Mouse (Mus musculus): ENCODE results near the gene C130026I21Rik. TPM values are rescaled to one million over a fixed set of nuclear protein-coding genes. Genes with fewer than 3 reads are reported as not detected.

C130026I21Rik gene
- polyA plus RNA-seq, 1 experiment from 2014 or later, result not detected

GRCm38 (mm10) chr1:84952456-84953181 lies 317.7 kb downstream of the C130026I21Rik start:
- Histone ChIP-seq H3K9me3 (ENCODE audit: low read length) (0 out of 2 replicates have a peak, but pooled peaks cover 5% of the 10 kb centered on the region), H3K4me1 (ENCODE audit: insufficient read depth, low read length) (no peaks in the 10 kb centered on the region), H3K27me3 (ENCODE audit: insufficient read depth, low read length) (no peaks in the 10 kb centered on the region), H3K4me2 (replicated peaks; ENCODE audit: low read depth, low read length) (no peak overlapping the region), H3K9ac (replicated peaks; ENCODE audit: low read length) (no peak overlapping the region), H3K27ac (ENCODE audit: low read length) (no peak overlapping the region), H3K4me3 (ENCODE audit: low read length) (no peak overlapping the region), H3K36me3 (ENCODE audit: insufficient read depth, low read length) (no peaks in the 10 kb centered on the region)
- 70% methylated on average over 10 of the region's 10 CpGs for WGBS
- ATAC-seq (ENCODE audit: low FRiP score, low TSS enrichment), result no peak

- no peaks in the 10 kb centered on the region for H3K36me3 ChIP-seq (ENCODE audit: insufficient read depth, low read length)
- H3K27me3 ChIP-seq (ENCODE audit: insufficient read depth, low read length), result no peaks in the 10 kb centered on the region
- no peak overlapping the region for H3K4me2 ChIP-seq (replicated peaks; ENCODE audit: low read depth, low read length)
- H3K9me3 ChIP-seq (ENCODE audit: low read length), result 0 out of 2 replicates have a peak, but pooled peaks cover under 1% of the 10 kb centered on the region
- H3K4me3 ChIP-seq (ENCODE audit: low read length), result no peak overlapping the region
- no peak for ATAC-seq (ENCODE audit: low FRiP score, low TSS enrichment)
- 82% methylated on average over 3 of the region's 3 CpGs for WGBS
- no peaks in the 10 kb centered on the region for H3K4me1 ChIP-seq (ENCODE audit: insufficient read depth, low read length)
- H3K27ac ChIP-seq (ENCODE audit: low read length), result no peak overlapping the region
- no peak overlapping the region for H3K9ac ChIP-seq (replicated peaks; ENCODE audit: low read length)
Measured at GRCm38 (mm10) chr1:84951566-84951965, 318.8 kb downstream of the C130026I21Rik start.

GRCm38 (mm10) chr1:84947390-84947789 lies 323.0 kb downstream of the C130026I21Rik start:
- WGBS, result 79% methylated on average over 2 of the region's 2 CpGs
- peak; percentile 73; the same call in 1 of the 2 replicates for ATAC-seq (ENCODE audit: low FRiP score, low TSS enrichment)
- Histone ChIP-seq H3K36me3 (ENCODE audit: insufficient read depth, low read length) (no peaks in the 10 kb centered on the region), H3K4me2 (replicated peaks; ENCODE audit: low read depth, low read length) (no peak overlapping the region), H3K4me3 (ENCODE audit: low read length) (no peak overlapping the region), H3K9ac (replicated peaks; ENCODE audit: low read length) (no peak overlapping the region), H3K4me1 (ENCODE audit: insufficient read depth, low read length) (no peaks in the 10 kb centered on the region), H3K27ac (ENCODE audit: low read length) (no peak overlapping the region), H3K9me3 (ENCODE audit: low read length) (0 out of 2 replicates have a peak, but pooled peaks cover 3% of the 10 kb centered on the region), H3K27me3 (ENCODE audit: insufficient read depth, low read length) (no peaks in the 10 kb centered on the region)

GRCm38 (mm10) chr1:84945950-84946349 lies 324.4 kb downstream of the C130026I21Rik start:
- ATAC-seq (ENCODE audit: low FRiP score, low TSS enrichment), result no peak
- WGBS, result 64% methylated on average over 3 of the region's 3 CpGs
- no peaks in the 10 kb centered on the region for H3K36me3 ChIP-seq (ENCODE audit: insufficient read depth, low read length)
- H3K9ac ChIP-seq (replicated peaks; ENCODE audit: low read length), result no peak overlapping the region
- H3K4me2 ChIP-seq (replicated peaks; ENCODE audit: low read depth, low read length), result no peak overlapping the region
- H3K4me3 ChIP-seq (ENCODE audit: low read length), result no peak overlapping the region
- H3K27me3 ChIP-seq (ENCODE audit: insufficient read depth, low read length), result no peaks in the 10 kb centered on the region
- H3K9me3 ChIP-seq (ENCODE audit: low read length), result 0 out of 2 replicates have a peak, but pooled peaks cover 3% of the 10 kb centered on the region
- no peak overlapping the region for H3K27ac ChIP-seq (ENCODE audit: low read length)
- H3K4me1 ChIP-seq (ENCODE audit: insufficient read depth, low read length), result no peaks in the 10 kb centered on the region

GRCm38 (mm10) chr1:84943549-84943948 lies 326.8 kb downstream of the C130026I21Rik start:
- no peak overlapping the region for H3K27ac ChIP-seq (ENCODE audit: low read length)
- no peak overlapping the region for H3K4me2 ChIP-seq (replicated peaks; ENCODE audit: low read depth, low read length)
- no peaks in the 10 kb centered on the region for H3K27me3 ChIP-seq (ENCODE audit: insufficient read depth, low read length)
- 90% methylated on average over 4 of the region's 4 CpGs for WGBS
- H3K4me1 ChIP-seq (ENCODE audit: insufficient read depth, low read length), result no peaks in the 10 kb centered on the region
- H3K9ac ChIP-seq (replicated peaks; ENCODE audit: low read length), result no peak overlapping the region
- no peak for ATAC-seq (ENCODE audit: low FRiP score, low TSS enrichment)
- H3K9me3 ChIP-seq (ENCODE audit: low read length), result 0 out of 2 replicates have a peak, but pooled peaks cover 3% of the 10 kb centered on the region
- H3K4me3 ChIP-seq (ENCODE audit: low read length), result no peak overlapping the region
- H3K36me3 ChIP-seq (ENCODE audit: insufficient read depth, low read length), result no peaks in the 10 kb centered on the region

Small RNA genes lying within 50 kb of the gene (microRNA-seq; reads per million reads assigned to microRNA genes)
- not detected for gene Gm27907

Other genes starting within 250 kb of the C130026I21Rik start
- not detected in 2 replicates for gene Gm10553, start 170.4 kb downstream of the C130026I21Rik start, polyA plus RNA-seq (2015; fragmentation: Nextera tagmentation; extraction: Ambion mirVana)
- gene A530032D15Rik, start 160.7 kb downstream of the C130026I21Rik start, polyA plus RNA-seq (2015; fragmentation: Nextera tagmentation; extraction: Ambion mirVana), result not detected in 2 replicates

All from kidney, embryonic 16.5 days (tissue).